Mouse (Mus musculus) cerebellum, adult 2 months (tissue): ENCODE results near the gene Eif3j1.

Experiments
- CTCF ChIP-seq: fragments of 200-500 bp; IDR thresholded peaks from 2 replicates; pipeline ENCODE4 v1.5.1; 2011; ENCODE audit warnings: low read depth, mild to moderate bottlenecking, control low read depth, low read length, moderate library complexity, borderline replicate concordance; ENCODE audit not compliant: insufficient read depth
- POLR2A ChIP-seq: fragments of 200-500 bp; IDR thresholded peaks from 2 replicates; pipeline ENCODE4 v1.6.1; 2011; ENCODE audit warnings: low read length, control low read depth, borderline replicate concordance; ENCODE audit not compliant: insufficient read depth

GRCm38 (mm10) chr2:122028756-122029700, 682 bp downstream of the Eif3j1 start:
- TF ChIP-seq CTCF = no peak
- no peak for TF ChIP-seq POLR2A
